Mouse (Mus musculus): ENCODE measurements around the gene Rasgrf1. TPM values are rescaled to one million over a fixed set of nuclear protein-coding genes. Genes with fewer than 3 reads are reported as not detected.

The Rasgrf1 gene
- total RNA-seq, 2 experiments from 2014 or later = not detected

- ATAC-seq (ENCODE audit: poor library complexity, severe bottlenecking) = no peak
These were observed 3.1 kb upstream of the Rasgrf1 start for GRCm38 (mm10) chr9:89906645-89907044.

- no peak for ATAC-seq (ENCODE audit: poor library complexity, severe bottlenecking)
These were observed 1.8 kb upstream of the Rasgrf1 start for GRCm38 (mm10) chr9:89907941-89908340.

- ATAC-seq (ENCODE audit: poor library complexity, severe bottlenecking) = no peak
These were observed 1.1 kb upstream of the Rasgrf1 start for GRCm38 (mm10) chr9:89908601-89909000.

DNA sequence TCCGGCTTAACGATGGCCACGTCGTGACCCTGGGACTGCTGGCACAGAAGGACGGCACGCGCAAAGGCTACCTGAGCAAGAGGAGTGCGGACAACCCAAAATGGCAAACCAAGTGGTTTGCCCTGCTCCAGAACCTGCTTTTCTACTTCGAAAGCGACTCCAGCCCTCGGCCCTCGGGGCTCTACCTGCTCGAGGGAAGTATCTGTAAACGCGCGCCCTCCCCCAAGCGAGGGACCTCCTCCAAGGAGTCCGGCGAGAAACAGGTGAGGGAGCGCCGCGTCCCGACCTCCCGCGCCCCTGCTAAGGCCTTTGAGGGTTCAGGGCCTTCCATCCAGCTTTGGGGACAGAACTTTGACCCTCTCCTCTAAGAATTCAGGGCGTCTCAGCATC, 298 bp downstream of the Rasgrf1 start:
- ATAC-seq (ENCODE audit: poor library complexity, severe bottlenecking) = no peak

GRCm38 (mm10) chr9:89910741-89911444, 1.2 kb downstream of the Rasgrf1 start:
- no peak for ATAC-seq (ENCODE audit: poor library complexity, severe bottlenecking)

DNA sequence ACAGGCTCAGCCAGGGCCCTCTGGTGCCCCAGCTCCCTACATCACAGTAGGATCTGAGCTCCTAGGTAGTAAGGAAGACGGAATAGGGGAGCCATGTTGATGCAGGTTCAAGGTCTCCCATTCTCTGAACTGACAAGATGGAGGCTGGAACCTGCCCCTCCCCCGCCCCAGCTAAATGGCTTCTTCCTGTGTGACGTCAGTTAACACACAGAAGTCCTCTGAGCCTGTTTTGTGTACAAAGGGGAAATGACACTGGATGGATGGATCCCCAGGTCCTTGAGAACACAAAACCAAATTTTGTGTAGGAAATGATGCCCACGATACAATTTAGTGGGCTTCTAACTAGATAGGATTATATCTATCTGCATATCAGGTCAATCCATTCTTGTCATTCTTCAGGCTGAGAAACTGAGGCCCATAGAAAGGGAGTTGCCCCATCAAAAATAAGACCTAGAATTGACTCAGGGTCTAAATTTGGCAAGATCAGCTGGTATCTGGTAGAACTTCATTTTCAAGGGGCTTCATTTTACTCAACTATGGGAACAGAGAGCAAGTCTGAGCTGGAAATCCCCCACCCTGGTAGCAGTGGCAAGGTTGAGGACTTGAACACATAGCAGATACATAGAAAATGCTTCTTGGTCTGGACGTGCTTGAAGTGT, 2.3 kb downstream of the Rasgrf1 start:
- no peak for ATAC-seq (ENCODE audit: poor library complexity, severe bottlenecking)

- ATAC-seq (ENCODE audit: poor library complexity, severe bottlenecking) = no peak
These were observed 3.4 kb downstream of the Rasgrf1 start for GRCm38 (mm10) chr9:89913135-89913534.

- ATAC-seq (ENCODE audit: poor library complexity, severe bottlenecking) = no peak
These were observed 6.8 kb downstream of the Rasgrf1 start for GRCm38 (mm10) chr9:89916471-89916870.

GRCm38 (mm10) chr9:89917431-89917830, 7.7 kb downstream of the Rasgrf1 start:
- ATAC-seq (ENCODE audit: poor library complexity, severe bottlenecking) = peak; percentile 24; the same call in 1 of the 2 replicates

GRCm38 (mm10) chr9:89918832-89919231, 9.1 kb downstream of the Rasgrf1 start:
- ATAC-seq (ENCODE audit: poor library complexity, severe bottlenecking) = no peak

- ATAC-seq (ENCODE audit: poor library complexity, severe bottlenecking) = no peak
These were observed 11.4 kb downstream of the Rasgrf1 start for GRCm38 (mm10) chr9:89921121-89921520.

GRCm38 (mm10) chr9:89922666-89923065, 13.0 kb downstream of the Rasgrf1 start:
- ATAC-seq (ENCODE audit: poor library complexity, severe bottlenecking) = no peak

- no peak for ATAC-seq (ENCODE audit: poor library complexity, severe bottlenecking)
These were observed 15.1 kb downstream of the Rasgrf1 start for GRCm38 (mm10) chr9:89924836-89925235.

DNA sequence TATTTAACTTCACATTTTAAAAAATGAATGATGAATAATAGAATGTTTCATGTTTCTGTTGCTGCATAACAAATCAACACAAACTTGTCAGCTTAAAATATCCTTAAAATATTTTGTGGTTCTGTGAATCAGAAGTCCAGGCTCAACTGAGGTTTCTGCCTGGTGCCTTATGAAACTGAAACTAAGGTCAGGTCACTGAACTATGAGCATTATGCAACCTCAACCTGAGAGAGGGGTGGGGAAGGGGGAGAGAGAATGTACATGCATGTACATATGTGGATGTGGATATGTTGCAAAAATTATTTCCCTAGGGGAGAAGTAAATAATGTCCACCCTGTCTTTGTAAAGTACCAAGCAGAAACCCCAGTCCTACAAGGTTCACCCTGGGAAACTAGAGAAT, 18.8 kb downstream of the Rasgrf1 start:
- ATAC-seq (ENCODE audit: poor library complexity, severe bottlenecking) = no peak

- ATAC-seq (ENCODE audit: poor library complexity, severe bottlenecking) = peak; percentile 64
These were observed 30.7 kb downstream of the Rasgrf1 start for GRCm38 (mm10) chr9:89940428-89940827.

DNA sequence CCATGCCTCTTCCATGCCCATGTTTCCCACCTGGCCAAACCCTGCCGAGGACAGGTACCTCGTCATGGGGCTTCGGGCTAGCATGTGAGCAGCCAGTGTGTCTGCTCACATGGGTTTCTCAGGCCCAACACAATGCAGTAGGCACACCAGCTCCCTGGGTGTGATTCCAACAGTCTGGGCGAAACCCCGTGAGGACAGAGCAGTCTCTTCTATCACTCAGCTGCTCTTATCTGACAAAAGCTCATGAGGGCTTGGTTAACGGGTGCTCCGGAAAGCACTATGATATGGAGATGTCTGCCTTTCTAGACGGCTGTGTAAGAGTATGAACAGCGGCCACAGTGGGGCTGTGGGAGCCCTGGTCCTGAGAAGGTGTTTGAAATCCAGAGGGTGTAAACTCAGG, 37.1 kb downstream of the Rasgrf1 start:
- no peak for ATAC-seq (ENCODE audit: poor library complexity, severe bottlenecking)

- ATAC-seq (ENCODE audit: poor library complexity, severe bottlenecking) = no peak
These were observed 38.9 kb downstream of the Rasgrf1 start for GRCm38 (mm10) chr9:89948602-89949001.

DNA sequence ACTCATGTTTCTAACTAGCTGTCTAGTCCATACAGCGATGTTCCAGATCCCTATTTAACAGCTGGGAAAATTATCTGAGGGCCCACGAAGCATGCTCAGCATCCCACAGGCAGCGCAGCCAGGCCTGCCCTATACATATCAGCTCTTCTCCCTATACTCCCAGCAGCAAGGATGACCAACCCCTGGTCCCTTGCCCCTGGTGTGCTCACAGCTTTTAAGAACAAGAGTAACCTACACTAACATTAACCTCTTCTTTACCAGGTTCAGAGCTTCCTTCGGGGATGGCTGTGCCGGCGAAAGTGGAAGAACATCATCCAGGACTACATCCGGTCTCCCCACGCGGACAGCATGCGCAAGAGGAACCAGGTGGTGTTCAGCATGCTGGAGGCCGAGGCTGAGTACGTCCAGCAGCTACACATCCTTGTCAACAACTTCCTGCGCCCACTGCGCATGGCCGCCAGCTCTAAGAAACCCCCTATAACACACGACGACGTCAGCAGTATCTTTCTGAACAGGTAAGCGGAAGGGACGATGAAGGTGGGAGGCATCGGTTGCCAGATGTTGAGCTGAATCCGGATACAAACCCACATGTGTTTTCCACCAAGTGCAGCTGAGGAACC, 44.0 kb downstream of the Rasgrf1 start:
- no peak for ATAC-seq (ENCODE audit: poor library complexity, severe bottlenecking)

DNA sequence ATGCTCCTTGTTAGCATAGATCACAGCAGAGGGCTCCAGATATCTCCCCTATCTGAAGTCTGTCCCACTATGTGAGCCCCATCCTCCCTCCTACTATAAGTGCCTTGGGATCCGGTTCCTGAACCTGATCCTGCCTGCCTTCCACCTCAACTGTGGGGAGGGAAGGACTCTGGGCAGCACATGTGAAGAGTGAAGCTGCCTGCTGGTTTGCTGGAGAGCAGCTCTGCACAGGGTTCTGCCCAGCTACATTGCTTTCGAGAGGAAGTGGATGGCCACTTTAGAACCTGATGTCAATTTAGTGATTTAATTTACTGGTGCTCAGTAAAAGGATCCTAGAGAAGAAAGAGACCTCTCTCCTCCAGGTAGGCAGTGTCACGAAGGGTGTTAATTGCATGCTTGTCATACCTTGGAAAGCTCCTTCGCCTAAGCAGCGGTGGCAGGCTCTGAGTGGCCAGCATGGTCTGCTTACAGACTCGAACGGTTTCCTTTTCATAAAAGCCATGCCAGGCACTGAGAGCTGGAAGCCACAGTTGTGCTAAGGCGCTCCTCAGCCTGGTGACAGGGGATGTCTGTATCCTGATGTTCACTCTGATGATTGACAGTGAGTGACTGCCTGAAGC, 45.3 kb downstream of the Rasgrf1 start:
- no peak for ATAC-seq (ENCODE audit: poor library complexity, severe bottlenecking)

DNA sequence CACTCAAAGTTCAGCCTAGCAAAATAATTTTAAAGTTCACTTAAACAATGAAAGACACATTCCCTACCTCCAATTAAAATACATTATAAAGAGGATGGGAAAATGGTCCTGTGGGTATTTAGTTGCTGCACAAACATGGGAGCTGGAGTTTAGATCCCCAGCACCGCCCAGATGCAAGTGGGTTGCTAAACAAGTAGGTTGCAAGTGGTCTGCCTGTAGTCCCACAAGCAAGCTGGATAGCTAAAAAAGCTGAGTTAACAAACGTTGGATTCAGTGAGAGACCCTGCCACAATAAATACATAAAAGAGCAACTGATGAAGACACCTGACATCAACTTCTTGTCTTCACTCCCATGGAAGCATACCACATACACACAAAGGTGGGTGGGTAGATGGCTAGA, 49.3 kb downstream of the Rasgrf1 start:
- ATAC-seq (ENCODE audit: poor library complexity, severe bottlenecking) = no peak

DNA sequence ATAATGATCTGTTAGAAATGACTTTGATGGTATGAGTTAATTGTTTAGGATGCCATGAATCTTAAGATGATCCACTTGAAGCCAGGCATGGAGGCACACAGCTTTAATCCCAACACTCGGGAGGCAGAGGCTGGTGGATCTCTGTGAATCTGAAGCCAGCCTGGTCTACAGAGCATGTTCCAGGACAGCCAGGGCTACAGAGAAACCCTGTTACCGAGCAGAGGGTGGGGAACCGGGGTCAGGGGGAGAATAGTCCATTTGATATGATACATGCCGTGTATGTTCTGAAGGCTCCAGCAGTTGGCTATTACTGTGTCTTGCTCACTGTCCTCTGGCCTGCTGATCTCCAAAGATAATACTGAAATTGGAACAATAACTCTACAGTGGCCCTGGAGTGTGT, 54.4 kb downstream of the Rasgrf1 start:
- ATAC-seq (ENCODE audit: poor library complexity, severe bottlenecking) = no peak

GRCm38 (mm10) chr9:89967716-89968115, 58.0 kb downstream of the Rasgrf1 start:
- ATAC-seq (ENCODE audit: poor library complexity, severe bottlenecking) = no peak
